Mouse (Mus musculus) left cerebral cortex, adult 8-10 months (tissue): ENCODE measurements at regions not wholly inside any gene's neighbourhood (a gene's known extent, or its start where the extent isn't known, plus 50 kb on each side); places are given as distances from the start of the nearest gene placed in this dataset.

Experiments used
- DNase-seq, 2 experiments: peaks; one replicate each; pipeline ENCODE4 v3.0.0; 2022; ENCODE audit warnings: low spot score in 2 of 2

- DNase-seq = no peak
Observed at GRCm38 (mm10) chr17:63003911-63004310, 122.8 kb upstream of the Efna5 start.

DNA sequence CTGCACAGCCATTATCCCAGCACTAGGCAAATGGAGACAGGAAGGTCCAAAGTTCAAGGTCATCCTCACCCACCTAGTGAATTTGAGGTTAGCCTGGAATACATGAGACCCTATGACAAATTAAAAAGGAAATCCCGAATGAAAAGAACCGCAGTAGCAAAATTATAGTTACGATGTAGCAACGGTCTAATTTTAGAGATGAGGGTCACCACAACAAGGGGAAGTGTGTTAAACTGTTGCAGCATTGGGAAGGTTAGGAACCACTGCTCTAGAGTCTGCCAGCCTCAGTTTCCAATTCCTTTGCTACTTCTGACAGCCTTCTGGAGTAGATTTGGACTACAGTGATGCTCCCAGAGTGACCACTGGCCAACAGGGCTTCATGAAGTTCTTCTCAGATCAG lies 121.6 kb upstream of the Efna5 start:
- DNase-seq = no peak

DNA sequence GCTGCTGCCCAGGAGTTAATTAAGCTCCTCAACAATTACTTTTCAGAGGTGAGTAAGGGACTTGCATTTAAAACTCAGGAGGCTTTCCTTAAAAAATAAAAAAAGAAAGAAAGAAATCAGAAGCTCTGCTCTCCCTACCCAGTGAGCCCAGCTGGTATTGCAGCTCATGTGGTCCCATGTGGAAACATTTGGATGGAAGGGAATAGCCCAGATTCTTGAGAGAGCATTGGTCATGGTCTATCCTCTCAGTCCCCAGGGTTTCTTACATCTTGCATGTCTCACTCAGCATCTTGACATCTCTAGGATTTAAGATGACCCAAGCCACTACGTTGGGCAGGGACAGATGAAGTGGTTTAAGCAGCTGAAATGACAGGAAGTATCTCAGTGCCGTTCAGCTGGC lies 120.8 kb upstream of the Efna5 start:
- no peak for DNase-seq

DNA sequence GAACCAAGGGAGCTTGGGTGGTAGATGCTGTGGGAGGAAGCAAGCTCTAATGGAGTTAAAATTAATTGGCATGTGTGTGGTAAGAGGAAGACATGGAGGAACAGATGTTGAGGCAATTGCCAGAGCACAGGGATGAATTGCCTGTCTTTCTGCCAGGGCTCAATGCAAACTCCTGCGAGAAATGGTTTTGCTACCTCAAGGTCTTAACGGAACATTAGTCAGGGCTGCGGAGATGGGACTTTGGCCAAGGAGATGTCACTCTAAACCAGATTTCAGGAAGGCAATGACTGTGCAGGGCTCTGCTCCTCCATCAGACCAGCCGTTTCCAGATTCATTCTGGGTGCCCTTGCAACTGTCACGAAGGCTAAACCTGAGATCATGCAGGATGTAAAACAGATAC lies 116.6 kb upstream of the Efna5 start:
- DNase-seq = no peak

DNA sequence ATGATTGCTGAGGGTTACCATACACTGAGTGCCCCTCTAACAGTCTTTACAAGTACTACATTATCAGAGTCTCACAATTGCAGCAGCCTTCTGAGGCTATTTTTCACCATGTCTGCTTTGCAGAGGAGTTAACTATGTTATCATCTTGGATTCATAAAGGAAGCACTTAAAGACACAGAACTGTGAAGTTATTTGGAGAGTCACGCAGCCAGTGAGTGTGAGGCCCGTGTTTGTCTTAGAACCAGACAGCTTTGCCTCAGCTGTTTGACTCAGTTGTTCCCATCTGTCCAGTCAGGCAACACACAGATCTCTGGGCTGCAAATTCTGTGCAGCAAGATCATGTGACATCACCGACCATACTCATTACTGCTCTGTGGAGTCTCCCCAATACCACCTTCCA lies 114.2 kb upstream of the Efna5 start:
- DNase-seq = peak in 1 of 2 experiments; percentile 38

DNA sequence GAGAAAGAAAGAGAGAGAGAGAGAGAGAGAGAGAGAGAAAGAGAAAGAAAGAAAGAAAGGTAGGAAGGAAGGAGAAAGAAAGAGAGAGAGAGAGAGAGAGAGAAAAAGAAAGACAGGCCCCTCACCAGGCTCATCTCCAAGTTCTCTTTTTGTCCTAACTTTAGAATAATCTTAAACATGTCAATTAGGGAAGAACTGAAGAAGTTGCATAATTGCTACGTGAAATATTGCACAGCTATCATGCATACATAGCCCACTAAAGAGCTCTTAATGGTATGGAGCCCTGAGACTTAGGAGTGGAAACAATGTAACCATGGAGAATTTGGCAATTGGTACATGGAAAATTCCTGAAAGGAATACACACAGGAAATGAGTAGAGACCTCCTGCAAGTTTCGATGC lies 111.9 kb upstream of the Efna5 start:
- DNase-seq = no peak

GRCm38 (mm10) chr17:62986304-62986703 lies 105.2 kb upstream of the Efna5 start:
- DNase-seq = no peak

- no peak for DNase-seq
Observed at GRCm38 (mm10) chr17:62980337-62980736, 99.2 kb upstream of the Efna5 start.

DNA sequence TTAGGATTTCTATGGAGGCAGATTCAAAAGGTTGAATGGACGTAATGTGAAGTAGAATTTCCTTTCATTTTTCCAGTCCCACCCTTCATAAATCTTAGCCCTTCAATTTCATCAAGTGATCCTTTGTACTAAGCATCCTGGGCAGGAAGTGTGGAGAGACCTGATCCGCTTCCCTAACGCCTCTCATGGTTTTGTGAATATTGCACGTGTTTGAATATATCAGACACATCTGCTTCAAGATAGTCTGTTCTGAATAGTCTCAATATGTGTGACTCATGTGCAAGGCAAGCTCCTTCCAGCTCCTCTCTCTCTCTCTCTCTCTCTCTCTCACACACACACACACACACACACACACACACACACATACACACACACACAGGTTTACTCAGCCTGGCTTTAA lies 96.4 kb upstream of the Efna5 start:
- no peak for DNase-seq

- no peak for DNase-seq
Observed at GRCm38 (mm10) chr17:62977136-62977535, 96.0 kb upstream of the Efna5 start.

- DNase-seq = no peak
Observed at GRCm38 (mm10) chr17:62974627-62975279, 93.6 kb upstream of the Efna5 start.

- no peak for DNase-seq
Observed at GRCm38 (mm10) chr17:62969025-62969424, 87.9 kb upstream of the Efna5 start.

DNA sequence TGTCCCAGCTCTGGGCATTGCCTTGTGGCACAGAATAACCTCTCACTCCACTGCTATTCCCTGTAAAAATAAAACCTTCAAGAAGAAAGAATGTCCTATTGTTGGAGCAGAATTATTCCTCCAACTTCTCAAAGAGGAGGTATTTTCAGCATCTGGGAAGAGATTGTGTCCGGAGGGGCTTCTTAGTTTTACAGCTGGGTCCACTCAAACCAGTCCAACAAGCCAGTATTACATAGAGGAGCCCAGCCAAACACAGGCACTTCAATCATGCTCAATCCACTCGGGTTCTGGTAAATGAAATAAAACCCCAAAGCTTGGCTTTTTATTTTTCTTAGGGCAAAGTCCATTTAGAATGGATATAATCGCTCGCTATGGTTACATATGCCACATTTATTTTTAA lies 82.7 kb upstream of the Efna5 start:
- DNase-seq = no peak

DNA sequence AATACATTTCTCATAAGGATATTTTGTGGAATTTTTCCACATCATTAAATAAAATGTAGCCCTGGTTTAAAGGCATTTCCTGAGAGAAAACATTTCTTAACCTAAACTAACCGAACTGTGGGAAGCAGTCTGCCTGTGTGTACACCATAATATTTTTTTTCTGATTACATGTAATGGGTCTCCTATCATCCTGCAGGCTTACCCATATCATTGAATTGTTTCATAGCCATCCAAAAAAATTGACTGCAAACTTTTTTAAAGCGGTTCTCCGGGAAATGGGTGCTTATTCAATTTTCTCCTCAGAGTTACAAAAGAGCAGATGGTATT lies 81.1 kb upstream of the Efna5 start:
- DNase-seq = no peak

DNA sequence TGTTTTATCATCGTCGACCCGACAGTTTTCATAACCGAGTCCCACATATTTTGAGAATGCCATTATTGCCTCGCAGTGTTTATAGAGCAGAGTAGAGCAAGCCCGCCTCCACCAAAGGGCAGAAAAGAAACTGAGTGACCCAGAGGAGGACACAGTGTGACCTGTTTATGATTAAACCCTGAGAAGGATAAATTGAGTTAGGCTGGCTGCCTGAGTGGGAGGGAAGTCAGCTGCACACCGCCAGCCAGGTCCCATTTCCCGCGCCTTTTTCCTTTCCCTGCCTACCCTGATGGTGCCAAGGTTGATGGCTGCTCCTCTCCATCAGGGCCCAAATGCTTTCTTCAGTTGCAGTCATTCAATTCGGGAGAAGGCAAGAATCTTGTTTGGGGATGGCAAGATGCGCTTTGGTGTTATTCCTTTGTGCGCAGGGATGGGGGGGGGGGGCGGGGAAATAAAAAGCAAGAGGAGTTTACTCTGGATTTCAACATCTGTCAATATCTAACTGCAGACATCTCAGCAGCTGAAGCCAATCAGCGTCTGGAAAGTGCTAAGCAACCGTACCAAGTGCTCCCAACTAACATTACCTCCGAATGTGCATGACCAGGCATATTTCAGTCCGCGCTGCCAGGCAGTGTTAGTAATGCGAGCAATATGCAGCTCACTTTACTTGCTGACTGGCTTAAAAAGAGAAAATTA lies 80.6 kb upstream of the Efna5 start:
- DNase-seq = no peak

DNA sequence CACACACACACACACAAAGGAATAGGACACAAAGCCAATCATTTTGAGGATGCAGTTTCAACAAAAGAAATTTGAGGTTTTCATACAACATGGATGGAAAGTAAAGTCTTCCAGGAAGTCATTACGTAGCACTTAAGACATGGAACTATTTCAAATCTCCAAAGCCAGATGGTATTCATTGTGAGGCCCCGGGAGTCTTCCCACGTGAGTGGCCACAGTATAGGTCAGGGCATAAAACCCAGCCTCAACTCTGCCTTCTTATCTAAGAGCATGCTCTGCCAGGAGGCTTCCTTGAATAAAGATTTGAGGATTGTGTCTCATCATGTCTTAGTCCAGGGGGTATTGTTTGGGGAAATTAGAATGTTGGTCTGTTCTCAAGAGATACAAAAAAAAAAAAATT lies 78.0 kb upstream of the Efna5 start:
- DNase-seq = no peak

DNA sequence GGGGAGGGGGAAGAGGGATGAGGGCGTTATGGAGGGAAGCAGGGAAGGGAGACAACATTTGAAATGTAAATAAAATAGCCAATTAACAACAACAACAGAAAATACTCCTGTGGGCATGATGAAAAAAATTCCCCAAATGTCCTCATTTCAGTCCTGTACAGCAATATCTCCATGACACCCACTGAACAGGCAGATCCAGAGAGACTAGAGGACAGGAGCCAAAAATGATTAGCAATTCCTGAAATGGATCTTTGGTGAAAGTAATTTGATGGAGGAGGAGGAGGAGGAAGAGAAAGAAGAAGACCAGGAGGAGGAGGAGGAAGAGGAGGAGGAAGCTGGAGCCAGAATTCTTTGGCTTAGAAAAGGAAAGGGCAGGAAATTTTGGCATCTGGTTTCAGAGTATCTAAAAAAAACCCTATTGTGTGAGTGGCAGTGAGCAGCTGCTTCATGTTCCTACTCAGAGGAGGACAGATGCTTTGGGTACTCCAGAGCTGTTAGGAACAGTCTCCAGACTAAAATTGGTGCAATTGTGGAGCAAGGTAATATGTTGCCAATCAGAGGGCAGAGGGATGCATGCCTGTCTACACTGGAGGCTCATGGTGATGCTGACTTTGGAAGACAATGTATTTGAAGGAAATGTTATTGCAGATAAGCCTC lies 66.5 kb upstream of the Efna5 start:
- DNase-seq = peak in 1 of 2 experiments; percentile 40

DNA sequence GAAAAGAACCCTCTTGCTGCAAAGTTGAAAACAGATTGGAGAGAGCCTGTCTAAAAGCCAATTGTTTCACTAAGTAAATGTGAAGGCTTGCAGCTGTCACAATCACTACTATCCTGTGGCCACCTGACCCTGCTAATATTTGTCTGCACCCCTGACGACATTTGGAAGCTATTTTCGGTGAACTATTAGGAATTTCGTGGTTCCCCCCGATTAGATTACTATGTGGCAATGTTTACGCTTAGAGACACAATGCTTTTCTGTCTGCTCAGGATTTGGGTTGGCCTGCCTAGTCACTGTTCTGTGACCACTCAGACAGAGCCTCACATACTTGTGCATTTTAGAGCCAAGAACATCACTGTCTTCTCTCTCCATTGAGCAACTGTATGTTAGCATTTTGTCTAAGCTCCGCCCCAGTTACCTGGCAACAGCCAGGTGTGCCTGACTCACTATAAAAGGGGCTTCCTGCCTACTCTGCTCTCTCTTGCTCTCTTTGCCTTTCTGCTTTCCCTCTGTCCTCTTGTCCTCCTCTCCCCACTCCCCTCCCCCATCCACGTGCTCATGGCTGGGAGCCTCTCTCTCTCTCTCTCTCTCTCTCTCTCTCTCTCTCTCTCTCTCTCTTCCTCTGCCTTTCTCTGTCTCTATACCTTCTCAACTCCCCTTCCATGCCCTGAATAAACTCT lies 59.6 kb upstream of the Efna5 start:
- no peak for DNase-seq

DNA sequence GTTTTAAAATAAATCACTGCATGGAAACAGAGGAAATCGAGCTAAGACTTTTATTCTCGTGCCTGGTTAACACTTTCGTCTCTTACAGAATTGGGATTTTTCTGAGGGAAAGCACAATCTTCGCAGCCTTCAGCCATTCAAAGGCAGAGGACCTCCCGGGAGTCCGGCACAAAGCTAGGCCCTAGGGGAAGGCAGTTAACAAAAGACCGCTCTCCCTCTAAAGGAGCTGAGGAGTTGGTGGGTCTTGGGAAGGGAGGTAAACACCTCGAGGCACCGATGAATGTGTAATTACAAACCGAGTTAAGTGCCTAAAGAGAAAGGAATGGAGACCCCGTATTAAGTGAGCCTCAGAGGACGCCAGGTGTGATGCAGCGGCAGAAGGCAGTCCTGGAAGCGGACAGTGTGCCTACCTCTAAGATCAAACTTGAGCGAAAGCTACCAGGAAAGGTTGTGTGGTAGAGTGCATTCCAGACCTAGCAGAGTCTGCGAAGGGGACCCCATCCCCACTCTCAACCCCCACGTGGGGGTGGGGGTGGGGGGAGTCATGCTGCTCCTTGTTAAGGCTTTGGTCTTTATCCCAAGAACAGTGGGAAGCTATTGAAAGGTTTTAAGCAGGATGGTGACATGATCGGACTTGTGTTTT lies 58.9 kb upstream of the Efna5 start:
- DNase-seq = no peak

- no peak for DNase-seq
Observed at GRCm38 (mm10) chr17:62939171-62939570, 58.1 kb upstream of the Efna5 start.
